Mouse (Mus musculus): Measurements from ENCODE around the gene Ncoa3. TPM values are rescaled to one million over a fixed set of nuclear protein-coding genes. Genes with fewer than 3 reads are reported as not detected.
A peak's percentile ranks its signal among the peaks of the same experiment; 100 is the strongest.

Ncoa3 gene
- total RNA-seq, 2 experiments from 2014 or later = 32.0 to 32.6 TPM

DNA sequence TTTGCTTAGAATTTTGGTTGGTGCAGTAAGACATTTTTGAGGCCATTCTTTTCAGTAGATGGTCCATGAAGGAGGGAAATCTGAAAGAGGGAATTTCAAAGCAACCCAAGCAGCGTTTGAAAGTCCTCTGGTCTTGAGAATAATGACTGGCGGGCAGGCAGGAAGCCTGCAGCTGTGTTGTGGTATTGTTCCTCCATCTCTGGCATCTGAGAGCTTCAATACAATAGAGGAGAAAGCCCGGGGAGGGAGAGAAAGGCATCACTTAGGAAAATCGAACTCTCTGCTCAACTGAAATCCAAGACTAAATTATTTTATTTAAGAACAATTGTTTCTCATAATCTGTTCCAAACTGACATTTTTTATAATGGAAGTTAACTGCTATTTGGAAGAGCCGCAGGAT lies 8.3 kb downstream of the Ncoa3 start:
- no peak for DNase-seq (ENCODE audit: low spot score in 2 of 2)

DNA sequence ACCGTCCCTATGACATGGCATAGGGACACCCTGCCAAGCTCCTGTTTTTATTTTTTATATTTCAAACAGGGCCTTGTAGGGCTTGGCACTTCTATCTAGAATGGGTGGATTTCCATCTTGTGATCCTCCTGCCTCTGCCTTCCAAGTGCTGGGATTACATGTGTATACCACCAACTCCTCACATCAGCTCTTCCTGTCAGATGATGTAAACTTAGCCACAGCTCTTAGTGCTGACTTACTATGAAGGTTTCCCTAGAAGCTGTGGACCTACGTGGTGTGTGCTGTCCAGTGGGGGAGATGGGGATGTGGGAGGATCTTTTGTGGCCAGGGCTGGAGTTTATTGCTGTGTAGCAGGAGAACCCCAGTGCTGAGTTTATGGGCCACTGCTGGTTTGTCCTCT lies 8.9 kb downstream of the Ncoa3 start:
- no peak for DNase-seq (ENCODE audit: low spot score in 2 of 2)

DNA sequence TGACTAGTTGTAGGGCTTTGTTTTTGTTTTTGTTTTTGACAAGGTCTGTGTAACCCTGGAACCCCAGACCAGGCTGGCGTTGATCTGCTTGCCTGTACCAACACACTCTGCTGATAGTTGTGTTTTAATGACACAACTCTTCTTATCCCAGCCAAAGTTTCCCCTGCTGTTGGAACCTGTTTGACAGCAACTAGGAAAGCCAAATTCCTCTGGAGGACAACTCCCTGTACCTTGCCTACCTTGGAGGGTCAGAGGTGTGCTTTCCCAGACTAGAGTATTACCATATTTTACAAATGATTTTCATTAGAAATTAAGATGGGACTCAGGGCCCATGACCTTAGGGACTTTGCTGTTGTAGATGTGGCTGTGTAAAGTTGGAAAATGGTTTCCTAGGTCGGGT lies 9.3 kb downstream of the Ncoa3 start:
- DNase-seq (ENCODE audit: low spot score in 2 of 2) = no peak

DNA sequence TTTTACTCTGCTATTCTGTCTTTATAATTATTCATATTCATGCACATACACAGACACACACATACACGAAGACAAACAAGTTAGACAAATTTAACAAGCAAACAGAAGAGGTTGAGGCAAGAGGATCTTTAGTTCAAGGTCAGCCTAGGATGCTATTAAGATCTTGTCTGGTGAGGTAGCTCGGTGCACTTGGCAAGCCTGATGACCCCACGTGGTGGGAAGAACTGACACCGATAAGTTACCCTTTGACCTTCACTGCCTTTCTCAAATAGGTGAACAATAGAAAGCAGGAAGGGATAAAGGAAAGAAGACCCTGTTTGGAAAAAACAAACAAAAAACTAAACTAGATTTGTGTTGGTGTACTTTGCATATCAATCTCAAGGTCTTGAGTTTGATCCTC lies 10.0 kb downstream of the Ncoa3 start:
- no peak for DNase-seq (ENCODE audit: low spot score in 2 of 2)

DNA sequence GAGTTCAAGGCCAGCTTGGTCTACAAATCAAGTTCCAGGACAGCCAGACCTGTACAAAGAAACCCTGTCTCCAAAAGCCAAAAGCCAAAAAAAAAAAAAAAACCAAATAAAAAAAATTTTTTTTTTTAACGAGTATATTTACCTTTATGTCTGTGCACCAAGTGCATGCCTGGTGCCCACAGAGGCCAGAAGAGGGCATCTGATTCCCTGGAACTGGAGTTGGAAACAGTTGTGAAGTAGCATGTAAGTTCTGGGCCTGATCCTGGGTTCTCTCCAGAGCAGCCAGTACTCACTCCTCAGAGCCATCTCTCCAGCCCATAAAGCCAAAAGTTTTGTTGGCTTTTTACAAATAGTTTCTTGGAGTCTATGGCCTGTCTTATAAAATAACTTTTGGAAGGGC lies 10.6 kb downstream of the Ncoa3 start:
- DNase-seq (ENCODE audit: low spot score in 2 of 2) = no peak

DNA sequence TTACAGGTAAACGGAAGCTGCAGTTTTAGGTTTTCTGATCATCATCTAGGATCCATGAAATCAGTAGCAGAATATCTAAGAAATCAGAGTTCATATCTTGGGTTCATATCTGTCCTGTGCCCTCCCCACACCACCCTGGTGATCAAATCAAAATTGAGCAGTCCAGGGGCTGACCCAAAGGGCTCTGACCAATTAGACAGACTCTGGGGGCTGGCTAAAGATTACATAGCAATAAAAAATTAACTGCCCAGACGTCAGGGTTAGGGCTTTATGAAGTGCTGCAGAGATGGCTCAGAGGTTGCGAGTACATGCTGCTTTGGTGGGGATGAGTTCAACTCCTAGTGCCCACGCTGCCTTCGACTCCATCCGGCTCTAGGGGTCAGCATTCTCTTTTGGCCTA lies 14.6 kb downstream of the Ncoa3 start:
- no peak for DNase-seq (ENCODE audit: low spot score in 2 of 2)

DNA sequence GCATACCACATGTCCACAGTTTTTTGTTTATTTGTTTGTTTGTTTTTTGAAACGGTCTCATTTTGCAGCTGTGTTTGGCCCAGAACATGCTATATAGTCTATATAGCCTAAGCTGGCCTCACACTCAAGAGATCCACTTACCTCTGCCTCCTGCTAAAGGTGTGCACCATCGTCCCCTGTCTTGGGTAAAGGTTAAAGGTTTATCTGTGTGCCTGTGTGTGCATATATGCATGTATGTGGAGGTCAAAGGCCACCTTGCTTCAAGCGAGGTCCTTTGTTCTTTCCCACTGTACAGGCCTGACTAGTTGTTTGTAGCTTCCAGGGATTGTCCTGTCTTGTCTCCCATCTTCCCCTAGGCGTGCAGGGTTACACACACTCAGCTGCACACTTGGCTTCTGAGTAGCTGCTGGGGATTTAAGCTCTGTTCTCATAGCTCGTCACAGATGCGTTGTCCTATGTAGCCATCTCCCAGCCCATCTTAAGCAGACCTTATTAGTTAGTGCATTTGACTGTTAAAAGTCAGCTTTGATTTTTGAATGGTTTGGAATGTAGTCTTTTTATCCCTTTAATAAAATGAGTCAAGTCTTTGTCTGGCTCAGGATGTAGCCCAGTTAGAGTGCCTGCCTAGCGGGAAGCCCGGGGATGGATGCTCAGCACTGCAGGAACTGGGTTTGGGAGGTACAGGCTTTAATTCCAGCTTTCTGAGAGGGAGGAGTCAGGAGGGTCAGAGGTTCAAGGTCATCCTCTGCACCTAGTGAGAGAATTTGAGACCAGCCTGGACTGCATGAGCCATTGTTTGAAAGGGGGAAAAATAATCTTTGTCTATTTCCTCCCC lies 16.3 kb downstream of the Ncoa3 start:
- no peak for DNase-seq (ENCODE audit: low spot score in 2 of 2)

DNA sequence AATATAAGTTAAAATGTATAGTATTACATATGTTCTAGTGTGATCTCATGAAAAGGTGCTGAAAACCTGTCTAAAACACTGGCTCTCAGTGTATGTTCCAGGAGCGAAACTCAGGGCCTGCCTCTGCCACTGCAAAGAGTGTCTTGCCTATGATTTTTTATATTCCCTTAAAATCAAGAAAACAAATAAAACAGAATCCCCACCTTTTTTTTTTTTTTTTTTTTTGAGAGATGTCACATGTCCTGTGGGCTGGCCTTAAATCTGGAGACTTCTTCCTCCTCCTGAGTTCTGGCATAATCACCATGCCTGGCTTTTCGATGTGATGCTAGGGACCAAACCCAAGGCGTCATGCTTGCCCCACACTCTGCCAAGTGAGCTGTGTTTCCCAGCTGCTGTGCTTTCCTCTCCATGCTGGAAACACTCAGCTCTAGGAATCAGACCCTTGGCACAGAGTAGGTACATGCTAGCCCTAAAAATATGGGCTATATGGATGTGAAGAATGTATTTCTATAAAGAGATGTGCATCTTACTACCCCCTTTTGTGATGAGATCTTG lies 17.0 kb downstream of the Ncoa3 start:
- DNase-seq (ENCODE audit: low spot score in 2 of 2) = peak in 1 of 2 experiments; percentile 32

DNA sequence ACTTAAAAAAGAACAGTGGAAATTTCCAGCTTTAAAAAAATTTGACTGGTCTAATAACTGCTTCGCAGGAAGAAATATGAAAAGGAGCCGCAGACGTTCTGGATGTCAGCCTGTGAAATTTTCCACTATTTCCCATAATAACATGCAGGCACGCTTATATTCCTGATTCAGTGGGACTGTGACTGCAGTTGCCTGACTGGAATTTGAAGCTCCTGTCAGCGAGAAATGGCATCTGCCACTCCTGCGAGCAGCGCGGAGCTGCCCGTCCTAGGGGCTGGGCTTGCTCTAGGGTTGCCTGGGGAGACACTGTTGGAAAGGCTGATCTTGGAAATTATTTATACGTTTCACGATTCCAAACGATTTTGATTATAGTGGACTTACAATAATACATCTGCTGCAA lies 17.9 kb downstream of the Ncoa3 start:
- peak in 1 of 2 experiments; percentile 59 for DNase-seq (ENCODE audit: low spot score in 2 of 2)

DNA sequence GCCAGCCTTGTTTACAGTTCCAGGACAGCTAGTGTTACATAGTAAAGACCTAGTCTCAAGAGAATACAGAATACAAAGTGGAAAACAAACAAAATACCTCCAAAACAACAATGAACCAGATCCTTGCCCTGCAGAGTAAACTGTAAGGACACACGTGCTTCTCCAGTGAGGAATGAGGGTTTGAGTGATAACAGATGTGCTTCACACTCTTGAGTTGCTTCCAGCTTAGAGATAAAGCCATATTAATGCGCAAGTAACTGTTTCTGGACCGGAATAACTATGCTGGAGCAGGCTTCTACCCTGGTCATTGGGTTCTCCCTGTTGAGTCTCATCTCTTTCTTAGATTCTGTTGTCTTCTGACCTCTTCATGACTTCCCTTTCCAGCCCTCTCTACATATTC lies 19.0 kb downstream of the Ncoa3 start:
- DNase-seq (ENCODE audit: low spot score in 2 of 2) = no peak

DNA sequence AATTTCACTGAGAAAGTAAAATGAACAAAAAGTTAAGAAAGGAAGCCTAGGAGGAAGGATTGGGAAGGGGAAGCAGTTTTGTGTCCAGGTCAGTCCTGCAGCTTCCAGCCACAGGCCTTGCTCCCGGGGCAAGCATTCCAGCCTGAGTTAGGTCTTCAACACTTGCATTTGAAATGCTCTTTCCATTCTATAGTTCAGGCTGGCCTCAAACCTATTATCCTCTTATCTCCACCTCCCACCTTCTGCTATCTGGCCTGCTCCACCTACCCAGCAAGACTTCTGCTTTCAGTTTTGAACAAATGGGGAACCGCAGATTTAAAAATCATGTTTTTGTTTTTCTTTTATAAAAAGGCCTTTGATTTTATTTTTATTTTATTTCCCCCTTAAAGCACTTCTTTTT lies 19.7 kb downstream of the Ncoa3 start:
- no peak for DNase-seq (ENCODE audit: low spot score in 2 of 2)

DNA sequence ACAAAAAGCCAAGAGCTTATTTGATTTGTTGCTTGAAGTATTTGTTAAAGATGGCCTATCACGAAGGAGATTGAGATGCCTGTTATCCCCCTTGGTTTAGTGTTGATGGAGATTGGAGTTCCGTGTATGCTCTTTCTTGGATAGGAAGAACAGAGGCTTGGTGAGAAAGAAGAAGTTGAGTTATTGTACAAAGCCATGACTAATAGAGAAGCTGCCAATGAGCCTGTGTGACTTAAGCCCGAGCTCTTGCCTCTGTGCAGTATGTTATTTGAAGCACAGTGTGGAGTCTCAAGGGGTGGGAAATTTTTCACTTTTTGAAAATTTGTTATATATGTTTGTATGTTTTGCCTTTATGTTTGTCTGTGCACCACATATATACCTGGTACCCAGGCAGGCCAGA lies 26.3 kb downstream of the Ncoa3 start:
- DNase-seq (ENCODE audit: low spot score in 2 of 2) = no peak

DNA sequence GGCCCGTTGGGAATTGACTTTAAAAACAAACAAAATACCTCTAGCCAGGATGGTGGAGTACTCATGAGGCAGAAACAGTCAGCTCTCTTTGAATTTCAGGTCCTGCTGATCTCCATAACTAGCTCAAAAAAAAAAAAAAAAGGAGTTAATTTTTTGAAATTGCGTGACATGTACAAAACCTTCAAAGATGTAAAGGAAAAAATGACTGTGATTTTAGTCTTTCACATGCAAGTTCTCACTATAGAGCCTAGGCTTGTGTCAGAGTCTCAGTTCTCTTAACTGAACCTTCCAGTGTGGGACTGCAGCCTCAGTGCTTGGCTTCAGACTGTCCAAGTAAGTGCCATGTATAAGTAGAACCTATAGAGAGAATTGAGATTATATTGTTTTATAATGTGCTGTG lies 27.6 kb downstream of the Ncoa3 start:
- no peak for DNase-seq (ENCODE audit: low spot score in 2 of 2)

DNA sequence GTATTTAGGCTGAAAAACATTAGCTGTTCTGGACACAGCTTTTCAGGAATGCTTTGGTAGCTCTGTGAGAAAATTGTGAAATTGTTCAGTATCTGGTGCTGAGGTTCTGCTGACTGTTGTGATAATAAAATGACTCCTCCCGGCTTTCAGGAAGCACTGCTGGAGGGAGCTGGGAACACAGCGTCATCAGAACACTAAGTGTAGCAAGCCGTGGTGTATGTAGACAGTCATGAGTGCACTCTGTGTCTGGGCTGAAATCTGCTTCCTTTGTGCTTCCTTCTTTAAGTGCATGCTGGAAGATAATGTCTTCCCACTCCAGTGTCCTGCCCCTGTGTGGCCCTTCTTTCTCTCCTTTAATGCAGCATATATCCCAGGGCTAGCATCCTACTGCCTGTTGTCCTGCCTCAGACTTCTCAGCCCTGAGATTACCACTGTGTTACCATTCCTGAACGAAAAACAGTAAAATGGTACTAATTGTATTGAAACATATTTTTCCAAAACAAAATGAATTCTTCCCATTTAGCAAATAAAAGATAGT lies 28.7 kb downstream of the Ncoa3 start:
- DNase-seq (ENCODE audit: low spot score in 2 of 2) = no peak

DNA sequence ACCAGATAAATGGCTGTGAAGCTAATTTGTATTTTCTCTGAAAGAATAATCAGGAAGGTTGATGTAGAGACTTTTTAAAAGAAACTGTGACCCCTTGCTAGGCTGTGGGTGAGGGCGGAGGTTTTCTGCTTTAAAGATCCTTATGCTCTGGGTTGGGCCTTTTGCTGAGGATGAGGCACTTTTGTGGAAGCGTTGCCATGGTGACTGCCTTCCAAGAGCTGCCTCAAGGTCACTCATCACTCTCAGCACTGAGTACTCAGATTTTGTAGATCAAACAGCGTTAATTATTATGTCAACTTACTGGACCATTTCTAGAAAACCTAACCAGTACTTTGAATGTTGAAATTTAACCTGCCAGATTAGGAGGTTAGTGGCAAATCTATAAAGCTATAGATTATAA lies 29.2 kb downstream of the Ncoa3 start:
- DNase-seq (ENCODE audit: low spot score in 2 of 2) = no peak

DNA sequence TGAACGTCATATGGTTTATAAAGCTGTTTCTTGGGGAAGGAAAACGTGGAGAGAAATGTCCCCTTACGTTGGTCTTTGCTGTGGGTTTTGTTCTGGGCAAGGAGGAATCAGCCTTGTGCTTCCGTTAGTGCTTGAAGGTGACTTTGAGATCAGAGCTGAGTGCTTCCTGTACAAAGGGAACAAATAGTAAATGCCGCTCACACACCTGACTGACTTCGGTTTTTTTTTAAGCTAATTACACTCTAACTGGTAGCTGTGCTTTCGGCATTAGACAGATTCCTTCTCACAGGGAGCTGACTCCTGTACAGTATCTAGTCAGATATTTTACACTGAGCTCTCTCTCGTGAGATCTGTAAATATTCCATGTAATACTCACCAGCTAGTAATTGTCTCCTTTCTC lies 29.9 kb downstream of the Ncoa3 start:
- DNase-seq (ENCODE audit: low spot score in 2 of 2) = no peak

DNA sequence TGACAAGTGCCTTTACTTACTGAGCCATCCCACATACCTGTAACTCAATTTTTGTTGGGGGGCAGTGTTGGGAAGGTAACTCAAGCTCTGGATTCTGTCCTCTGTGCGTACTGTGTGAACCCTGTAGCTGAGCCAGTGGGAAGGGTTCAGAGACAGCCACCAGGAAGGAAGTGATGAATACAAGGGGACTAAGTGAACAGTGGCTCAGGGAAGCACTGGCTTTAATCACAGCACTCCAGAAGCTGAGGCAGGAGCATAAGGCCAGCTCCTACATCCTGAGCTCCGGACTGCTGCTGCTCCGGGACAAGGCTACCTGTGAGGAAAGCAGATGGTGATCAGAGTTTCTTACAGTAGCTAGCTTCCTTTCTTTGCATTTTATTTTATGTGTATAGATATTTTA lies 31.6 kb downstream of the Ncoa3 start:
- no peak for DNase-seq (ENCODE audit: low spot score in 2 of 2)

DNA sequence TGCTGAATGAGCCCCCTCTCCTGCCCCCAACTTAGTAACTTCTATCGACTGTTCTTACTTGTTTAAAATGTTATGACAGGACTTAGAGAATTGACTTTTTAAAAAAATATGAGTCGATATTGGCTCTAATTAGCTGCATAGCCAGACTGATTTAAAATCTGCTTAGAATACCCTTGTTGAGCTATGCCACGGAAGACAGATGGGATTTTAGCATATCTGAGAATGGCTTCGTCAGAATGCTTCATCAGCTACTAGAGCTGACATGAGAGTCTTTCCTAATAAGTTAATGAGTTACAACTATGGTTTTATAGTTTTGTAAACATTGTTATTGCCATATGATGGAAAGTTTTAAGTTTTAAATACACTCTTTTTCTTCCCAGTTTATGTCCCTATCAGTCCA lies 32.2 kb downstream of the Ncoa3 start:
- DNase-seq (ENCODE audit: low spot score in 2 of 2) = peak in 1 of 2 experiments; percentile 63

DNA sequence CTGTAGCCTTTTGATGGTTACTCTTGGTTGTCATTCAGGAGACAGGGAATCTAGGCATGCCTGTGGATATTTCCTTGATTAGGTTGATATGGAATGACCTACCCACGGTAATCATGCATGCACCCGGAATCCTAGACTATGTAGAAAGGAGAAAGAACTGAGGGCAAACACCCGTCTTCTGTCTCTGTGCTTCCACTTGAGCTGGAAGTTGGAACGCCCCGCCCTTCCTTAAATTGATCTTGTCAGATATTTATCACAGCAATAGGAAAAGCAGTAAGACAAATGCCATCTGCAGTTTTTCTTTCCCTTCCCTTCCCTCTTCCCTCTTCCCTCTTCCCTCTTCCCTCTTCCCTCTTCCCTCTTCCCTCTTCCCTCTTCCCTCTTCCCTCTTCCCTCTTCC lies 33.5 kb downstream of the Ncoa3 start:
- no peak for DNase-seq (ENCODE audit: low spot score in 2 of 2)

DNA sequence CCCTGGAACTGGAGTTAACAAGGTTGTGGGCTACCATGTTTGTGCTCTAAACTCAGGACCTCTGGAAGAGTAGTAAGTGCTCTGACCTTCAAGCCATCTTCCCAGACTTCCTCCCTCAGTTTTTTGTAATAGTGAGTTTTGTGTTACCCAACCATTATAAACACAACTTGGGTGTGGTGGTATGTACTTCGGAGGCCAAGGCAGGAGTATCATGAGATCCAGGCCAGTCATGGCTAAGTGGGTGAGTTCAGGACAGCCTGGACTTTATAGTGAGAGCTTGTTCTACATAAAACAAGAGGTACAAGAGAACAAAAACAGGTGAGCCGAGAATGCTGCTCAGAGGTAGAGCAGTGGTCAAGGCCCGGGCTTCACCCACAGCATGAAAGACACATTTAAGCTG lies 35.4 kb downstream of the Ncoa3 start:
- DNase-seq (ENCODE audit: low spot score in 2 of 2) = no peak

DNA sequence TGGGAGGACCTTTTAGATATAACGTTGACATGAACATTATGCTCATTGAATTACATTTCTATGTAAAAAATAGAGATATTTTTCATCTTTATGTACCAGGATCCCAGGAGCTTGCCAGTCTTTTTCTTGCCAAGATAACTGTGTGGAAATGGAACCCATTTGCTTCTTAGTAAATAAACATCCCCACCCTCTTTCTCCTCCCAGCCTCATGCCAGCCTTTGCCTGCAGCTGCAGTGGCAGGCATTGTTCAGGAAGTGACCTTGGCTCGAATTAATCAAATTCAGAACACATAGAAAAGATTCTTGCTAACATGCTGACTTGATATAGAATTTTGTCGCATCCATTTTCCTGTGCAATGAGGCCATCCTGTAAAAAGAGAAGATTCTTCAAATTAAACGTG lies 36.8 kb downstream of the Ncoa3 start:
- DNase-seq (ENCODE audit: low spot score in 2 of 2) = no peak

DNA sequence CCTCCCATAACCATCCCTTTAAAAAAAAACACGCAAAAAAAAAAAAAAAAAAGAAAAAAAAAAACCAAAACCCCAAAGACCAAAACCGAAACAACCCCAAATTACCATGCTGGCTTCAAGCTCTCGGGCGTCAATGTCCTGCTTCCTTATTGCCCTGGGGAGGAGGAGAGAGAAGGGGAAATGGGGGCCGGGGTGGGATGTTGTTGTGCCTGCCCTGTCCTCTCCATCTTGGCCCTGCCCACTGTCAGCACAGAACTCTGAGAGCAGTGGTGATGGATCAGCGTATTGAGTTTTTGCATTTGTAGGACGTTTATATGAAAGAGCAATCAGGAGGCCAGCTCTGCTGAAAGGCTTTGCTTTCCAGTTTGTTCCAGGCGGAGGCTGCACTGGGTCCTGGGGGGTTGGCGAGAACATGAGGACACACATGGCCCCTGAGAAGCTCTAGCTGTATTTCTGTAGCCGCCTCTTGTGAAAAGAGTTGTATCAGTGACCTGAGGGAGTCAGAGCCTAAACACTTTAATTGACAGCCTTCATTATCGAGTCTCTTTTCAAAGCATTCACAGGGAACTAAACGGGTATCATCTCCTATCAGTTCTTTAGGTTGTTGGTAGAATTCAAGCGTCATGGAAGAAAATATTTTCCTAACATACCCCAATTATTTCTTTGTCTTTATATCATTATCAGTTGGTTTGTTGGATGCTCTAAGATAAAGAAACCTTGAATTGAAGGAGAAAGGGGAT lies 38.0 kb downstream of the Ncoa3 start:
- no peak for DNase-seq (ENCODE audit: low spot score in 2 of 2)
